Mouse (Mus musculus) limb, embryonic 15.5 days (tissue): ENCODE measurements around the gene Olfr60. TPM values are rescaled to one million over a fixed set of nuclear protein-coding genes. Genes with fewer than 3 reads are reported as not detected.

ENCODE experiments used
- ATAC-seq: fragments of 200-750 bp; cut with Nextera tagmentation; 2 replicates; pipeline ENCODE4 v1.8.0; 2017; ENCODE audit warnings: low read depth, moderate TSS enrichment; ENCODE audit not compliant: insufficient number of reproducible peaks, low FRiP score, low TSS enrichment
- H3K27ac ChIP-seq: fragments of 300-500 bp; sonication (generic); 2 replicates; pipeline ENCODE4 v1.5.1; 2015; ENCODE audit warnings: moderate library complexity, mild to moderate bottlenecking, inconsistent platforms
- H3K27me3 ChIP-seq: fragments of 300-500 bp; sonication (generic); 2 replicates; pipeline ENCODE4 v1.6.1; 2015; ENCODE audit warnings: inconsistent platforms
- H3K36me3 ChIP-seq: fragments of 300-500 bp; sonication (generic); 2 replicates; pipeline ENCODE4 v1.6.1; 2015; ENCODE audit warnings: inconsistent platforms
- H3K4me1 ChIP-seq: fragments of 300-500 bp; sonication (generic); 2 replicates; pipeline ENCODE4 v1.6.1; 2015; ENCODE audit warnings: inconsistent platforms
- H3K4me2 ChIP-seq: fragments of 300-500 bp; sonication (generic); 2 replicates; pipeline ENCODE4 v1.6.1; 2015; ENCODE audit warnings: mild to moderate bottlenecking, inconsistent platforms
- H3K4me3 ChIP-seq: fragments of 300-500 bp; sonication (generic); 2 replicates; pipeline ENCODE4 v1.5.1; 2015; ENCODE audit warnings: mild to moderate bottlenecking, inconsistent platforms
- H3K9ac ChIP-seq: fragments of 300-500 bp; sonication (generic); 2 replicates; pipeline ENCODE4 v1.6.1; 2015; ENCODE audit warnings: inconsistent platforms
- H3K9me3 ChIP-seq: fragments of 300-500 bp; sonication (generic); 2 replicates; pipeline ENCODE4 v1.6.1; 2016; ENCODE audit warnings: inconsistent platforms
- WGBS: fragments of 180-500 bp; shearing (Covaris S2); methylation state at CpG from one replicate; pipeline ENCODE4 v1.1.7; 2015; 5-methylcytosine and 5-hydroxymethylcytosine counted together
- polyA plus RNA-seq: library from polyadenylated mRNA; unstranded; fragments of >200 nt; fragmentation: Nextera tagmentation; extraction: Ambion mirVana; gene quantifications from 2 replicates; pipeline ENCODE4 v1.2.1, GENCODE M21; 2015

Gene Olfr60
- polyA plus RNA-seq = not detected in 2 replicates

- Histone ChIP-seq H3K36me3 (no peaks in the 10 kb centered on the region), H3K4me3 (no peak within 1 kb of the TSS), H3K4me2 (no peak within 1 kb of the TSS), H3K9ac (no peak within 1 kb of the TSS), H3K4me1 (no peaks in the 10 kb centered on the region), H3K27ac (no peak within 1 kb of the TSS), H3K9me3 (no peaks in the 10 kb centered on the region), H3K27me3 (no peaks in the 10 kb centered on the region)
- 58% methylated on average over 3 of the region's 3 CpGs for WGBS
- no peak for ATAC-seq
These were observed at the start of gene Olfr60 for GRCm38 (mm10) chr7:140361571-140361970. Olfr60 (minus strand) TSS chr7:140361671.

DNA sequence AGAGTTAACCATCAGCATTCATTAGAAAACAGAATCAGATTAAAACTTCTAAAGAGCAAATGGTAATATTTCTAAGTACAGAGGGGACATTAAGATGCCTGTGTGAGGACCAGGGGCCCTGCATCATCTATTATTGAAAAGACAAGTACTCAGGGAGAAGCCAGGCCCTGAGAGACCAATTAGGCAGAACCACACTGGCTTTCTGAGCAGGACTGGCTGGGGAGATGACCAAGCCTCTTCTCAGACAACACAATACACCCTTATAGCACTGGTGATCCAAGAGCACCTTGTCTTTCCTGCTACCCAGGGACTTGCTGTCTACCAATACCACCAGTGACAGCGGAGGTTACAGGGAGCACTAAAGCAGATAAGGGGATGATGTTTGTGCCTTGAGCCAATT, 41.3 kb upstream of the Olfr60 start, which contains the start of gene Olfr531:
Olfr531 (minus strand) TSS at position 101 of the 400 bp plus-strand sequence.
- WGBS = 100% methylated on average over 1 of the region's 1 CpGs
- H3K9me3 ChIP-seq = no peaks in the 10 kb centered on the region
- no peak for ATAC-seq

GRCm38 (mm10) chr7:140376911-140377310, 15.4 kb upstream of the Olfr60 start:
- no peaks in the 10 kb centered on the region for H3K36me3 ChIP-seq
- no peaks in the 10 kb centered on the region for H3K9me3 ChIP-seq
- H3K9ac ChIP-seq = no peak overlapping the region
- no peak for ATAC-seq
- H3K27ac ChIP-seq = no peak overlapping the region
- no peak overlapping the region for H3K4me3 ChIP-seq
- no peak overlapping the region for H3K4me2 ChIP-seq
- no peaks in the 10 kb centered on the region for H3K4me1 ChIP-seq
- WGBS = 93% methylated on average over 2 of the region's 2 CpGs
- no peaks in the 10 kb centered on the region for H3K27me3 ChIP-seq

More for the DNA sequence above, 41.3 kb upstream of the Olfr60 start, which contains the start of gene Olfr531:
- H3K9ac ChIP-seq = no peak within 1 kb of the TSS
- no peak within 1 kb of the TSS for H3K27ac ChIP-seq
- no peak within 1 kb of the TSS for H3K4me3 ChIP-seq
- H3K27me3 ChIP-seq = no peaks in the 10 kb centered on the region
- H3K4me1 ChIP-seq = no peaks in the 10 kb centered on the region
- no peaks in the 10 kb centered on the region for H3K36me3 ChIP-seq
- no peak within 1 kb of the TSS for H3K4me2 ChIP-seq

DNA sequence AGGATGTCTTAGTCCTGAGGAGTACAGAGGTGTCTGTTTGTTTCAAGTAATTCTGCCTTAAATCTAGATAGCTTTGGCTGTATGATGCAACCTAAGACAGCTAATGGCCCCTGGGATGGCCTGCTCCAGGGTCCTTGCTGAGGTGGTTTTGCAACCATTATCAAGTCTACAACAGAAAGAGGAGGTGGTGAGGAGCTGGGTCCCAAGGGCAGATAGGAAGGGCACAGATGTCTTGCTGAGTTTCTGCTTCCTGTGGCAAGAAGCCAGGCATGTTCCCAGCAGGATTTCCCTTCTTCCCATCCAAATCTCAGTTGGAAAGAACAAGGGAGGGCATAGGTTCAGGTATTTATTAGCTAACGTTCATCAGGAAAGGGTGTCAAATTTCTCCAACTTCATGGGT, 14.8 kb upstream of the Olfr60 start, which contains the start of gene Olfr530:
Olfr530 (minus strand) TSS at position 101 of the 400 bp plus-strand sequence.
- H3K4me3 ChIP-seq = no peak within 1 kb of the TSS
- no peak for ATAC-seq
- H3K36me3 ChIP-seq = no peaks in the 10 kb centered on the region
- no peaks in the 10 kb centered on the region for H3K4me1 ChIP-seq
- no peaks in the 10 kb centered on the region for H3K9me3 ChIP-seq
- no peak within 1 kb of the TSS for H3K9ac ChIP-seq
- H3K4me2 ChIP-seq = no peak within 1 kb of the TSS
- no peak within 1 kb of the TSS for H3K27ac ChIP-seq
- no peaks in the 10 kb centered on the region for H3K27me3 ChIP-seq
- WGBS = 17% methylated on average over 1 of the region's 1 CpGs

DNA sequence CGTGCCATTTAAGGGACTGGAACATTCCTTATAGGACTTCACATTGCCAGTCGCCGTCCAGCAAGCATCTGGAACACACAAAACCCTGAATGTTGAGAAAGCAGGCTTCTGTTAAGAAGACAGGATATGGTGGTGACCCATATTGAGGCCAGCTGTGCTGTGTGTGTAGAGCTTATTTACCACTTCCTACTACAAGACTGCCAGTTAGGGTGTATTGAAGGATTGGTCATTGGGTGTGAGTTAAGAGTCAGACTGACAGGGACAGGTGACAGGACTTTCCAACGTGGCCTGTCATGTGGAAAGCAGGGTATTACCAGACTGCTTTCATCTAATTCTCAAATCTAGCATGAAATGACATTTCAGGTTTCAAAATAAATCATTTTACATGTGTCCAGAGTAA, 12.8 kb upstream of the Olfr60 start:
- no peak overlapping the region for H3K4me2 ChIP-seq
- H3K27me3 ChIP-seq = no peaks in the 10 kb centered on the region
- no peaks in the 10 kb centered on the region for H3K36me3 ChIP-seq
- no peak overlapping the region for H3K9ac ChIP-seq
- 51% methylated on average over 4 of the region's 4 CpGs for WGBS
- no peaks in the 10 kb centered on the region for H3K9me3 ChIP-seq
- H3K27ac ChIP-seq = no peak overlapping the region
- no peak overlapping the region for H3K4me3 ChIP-seq
- H3K4me1 ChIP-seq = no peaks in the 10 kb centered on the region
- ATAC-seq = no peak

GRCm38 (mm10) chr7:140333717-140334116, 27.8 kb downstream of the Olfr60 start, which contains the start of gene Olfr527:
Olfr527 (plus strand) TSS chr7:140334017.
- Histone ChIP-seq H3K4me2 (no peak within 1 kb of the TSS), H3K4me1 (no peaks in the 10 kb centered on the region), H3K27me3 (no peaks in the 10 kb centered on the region), H3K27ac (no peak within 1 kb of the TSS), H3K36me3 (no peaks in the 10 kb centered on the region), H3K9me3 (no peaks in the 10 kb centered on the region), H3K9ac (no peak within 1 kb of the TSS), H3K4me3 (no peak within 1 kb of the TSS)
- 65% methylated on average over 2 of the region's 2 CpGs for WGBS
- no peak for ATAC-seq

- no peaks in the 10 kb centered on the region for H3K27me3 ChIP-seq
- H3K4me1 ChIP-seq = no peaks in the 10 kb centered on the region
- no peak for ATAC-seq
- H3K4me2 ChIP-seq = no peak overlapping the region
- H3K27ac ChIP-seq = no peak overlapping the region
- no peaks in the 10 kb centered on the region for H3K36me3 ChIP-seq
- WGBS = 50% methylated on average over 1 of the region's 1 CpGs
- no peak overlapping the region for H3K4me3 ChIP-seq
- no peak overlapping the region for H3K9ac ChIP-seq
- H3K9me3 ChIP-seq = no peaks in the 10 kb centered on the region
These were observed 31.6 kb downstream of the Olfr60 start for GRCm38 (mm10) chr7:140329766-140330304.

DNA sequence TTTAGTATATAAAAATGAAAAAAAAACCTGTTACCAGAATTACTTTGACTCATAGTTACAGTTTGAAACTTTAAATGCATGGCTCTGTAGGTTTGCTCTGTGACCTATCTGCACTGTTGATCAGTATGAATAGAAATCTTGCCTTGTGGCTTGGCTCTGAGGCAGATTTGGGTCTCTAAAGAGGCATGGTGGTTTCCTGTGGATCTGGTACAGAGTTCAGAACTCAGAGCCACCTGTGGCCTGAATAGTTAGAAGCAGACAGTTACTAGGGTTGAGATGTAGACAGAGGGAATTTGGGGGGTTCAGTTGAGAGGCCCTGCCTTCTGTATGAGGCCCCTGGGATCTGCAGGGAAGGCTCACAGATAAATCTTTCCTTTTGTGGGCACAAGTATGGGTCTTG, 40.3 kb downstream of the Olfr60 start:
- Histone ChIP-seq H3K9ac (no peak overlapping the region), H3K4me1 (no peaks in the 10 kb centered on the region), H3K4me3 (no peak overlapping the region), H3K4me2 (no peak overlapping the region), H3K27me3 (no peaks in the 10 kb centered on the region), H3K27ac (no peak overlapping the region), H3K9me3 (no peaks in the 10 kb centered on the region), H3K36me3 (no peaks in the 10 kb centered on the region)
- ATAC-seq = no peak

DNA sequence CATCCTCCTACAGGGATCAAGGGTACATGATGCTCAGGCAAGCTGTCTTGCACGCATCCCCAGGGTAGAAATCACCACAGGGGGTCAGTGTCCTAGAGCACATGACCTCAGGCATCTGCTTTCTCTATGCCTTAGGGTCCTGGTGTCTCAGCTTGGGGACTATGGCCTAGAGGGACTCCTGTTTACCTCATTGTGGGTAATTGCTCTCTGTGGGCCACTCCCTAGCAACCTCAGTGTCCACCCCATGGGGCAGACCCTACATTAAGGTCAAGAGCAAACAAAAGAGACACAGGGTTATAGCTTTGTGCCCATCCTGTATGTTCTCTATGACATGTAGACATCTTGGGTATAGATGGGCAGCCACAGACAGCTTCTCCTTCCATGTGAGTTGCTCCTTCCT, 40.9 kb downstream of the Olfr60 start, which contains the start of gene Olfr525:
Olfr525 (plus strand) TSS at position 301 of the 400 bp plus-strand sequence.
- no peak within 1 kb of the TSS for H3K27ac ChIP-seq
- no peaks in the 10 kb centered on the region for H3K27me3 ChIP-seq
- no peak for ATAC-seq
- H3K9ac ChIP-seq = no peak within 1 kb of the TSS
- no peak within 1 kb of the TSS for H3K4me2 ChIP-seq
- no peaks in the 10 kb centered on the region for H3K36me3 ChIP-seq
- no peaks in the 10 kb centered on the region for H3K4me1 ChIP-seq
- 63% methylated on average over 1 of the region's 1 CpGs for WGBS
- no peaks in the 10 kb centered on the region for H3K9me3 ChIP-seq
- no peak within 1 kb of the TSS for H3K4me3 ChIP-seq

DNA sequence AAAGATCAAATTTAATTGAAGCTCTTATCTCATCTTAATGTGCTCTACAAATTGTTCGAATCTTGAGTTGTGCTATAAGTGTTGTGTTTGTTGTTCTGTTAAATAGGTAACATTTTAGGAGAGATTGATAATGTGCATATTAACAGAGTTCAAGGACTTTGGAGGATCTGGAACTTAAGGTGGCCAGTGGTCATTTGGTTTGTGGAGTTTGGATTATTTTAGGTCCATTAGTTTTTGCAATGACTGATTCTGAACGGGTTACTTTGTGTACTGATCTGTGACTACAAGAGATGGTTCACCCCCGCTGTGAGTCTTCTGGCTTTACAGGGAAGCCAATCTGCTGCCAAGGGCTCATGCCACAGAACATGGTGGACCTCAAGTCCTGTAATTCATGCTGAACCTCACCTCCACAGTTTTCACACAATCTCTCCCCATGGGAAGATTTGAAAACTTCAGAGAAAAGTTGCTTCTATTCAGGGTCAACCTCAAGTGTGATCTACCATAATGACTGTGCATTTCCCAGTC, 41.5 kb downstream of the Olfr60 start:
- Histone ChIP-seq H3K27ac (no peak overlapping the region), H3K9me3 (no peaks in the 10 kb centered on the region), H3K4me3 (no peak overlapping the region), H3K4me2 (no peak overlapping the region), H3K36me3 (no peaks in the 10 kb centered on the region), H3K9ac (no peak overlapping the region), H3K27me3 (no peaks in the 10 kb centered on the region), H3K4me1 (no peaks in the 10 kb centered on the region)
- 68% methylated on average over 3 of the region's 3 CpGs for WGBS
- ATAC-seq = no peak

DNA sequence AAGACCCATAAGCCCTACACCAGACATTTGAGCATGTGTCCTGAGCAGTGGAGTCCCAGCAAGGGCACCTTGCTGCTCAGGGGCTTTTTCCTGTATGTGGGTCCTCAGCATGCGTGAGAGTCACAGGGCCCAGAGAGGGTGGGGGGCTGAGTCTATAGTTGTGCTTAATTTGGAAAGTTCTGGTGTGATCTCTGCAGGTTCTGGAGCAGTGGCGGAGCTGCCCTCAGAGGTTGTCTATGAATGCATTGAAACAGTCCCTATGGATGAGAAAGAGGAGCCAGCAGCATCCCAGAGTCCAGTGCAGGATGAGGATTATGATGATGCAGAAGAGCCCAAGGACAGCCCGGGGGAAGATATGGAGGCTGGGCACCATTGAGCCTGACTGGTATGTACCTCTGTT, 62.1 kb downstream of the Olfr60 start:
- Histone ChIP-seq H3K4me1 (no peaks in the 10 kb centered on the region), H3K27me3 (no peaks in the 10 kb centered on the region), H3K36me3 (no peaks in the 10 kb centered on the region), H3K4me3 (no peak overlapping the region), H3K4me2 (no peak overlapping the region), H3K9me3 (no peaks in the 10 kb centered on the region), H3K27ac (no peak overlapping the region), H3K9ac (no peak overlapping the region)
- 79% methylated on average over 3 of the region's 3 CpGs for WGBS
- no peak for ATAC-seq

DNA sequence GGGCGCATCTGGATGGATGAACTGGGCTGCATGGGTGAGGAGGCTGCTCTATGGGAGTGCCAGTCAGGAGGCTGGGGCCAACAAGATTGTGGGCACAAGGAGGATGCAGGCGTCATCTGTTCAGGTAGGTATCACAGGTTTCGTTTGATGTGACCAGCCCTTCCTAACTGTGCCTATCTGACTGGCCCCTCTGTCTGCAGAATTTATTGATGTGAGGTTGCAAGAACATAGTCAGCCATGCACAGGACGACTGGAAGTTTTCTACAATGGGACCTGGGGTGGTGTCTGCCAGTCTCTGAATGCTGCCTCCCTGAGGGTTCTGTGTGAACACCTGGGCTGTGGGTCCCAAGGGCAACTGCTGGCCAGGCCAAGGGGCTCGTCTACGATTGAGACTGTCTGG, 64.6 kb downstream of the Olfr60 start:
- Histone ChIP-seq H3K27me3 (no peaks in the 10 kb centered on the region), H3K4me3 (no peak overlapping the region), H3K9ac (no peak overlapping the region), H3K9me3 (no peaks in the 10 kb centered on the region), H3K4me2 (no peak overlapping the region), H3K36me3 (no peaks in the 10 kb centered on the region), H3K27ac (no peak overlapping the region), H3K4me1 (no peaks in the 10 kb centered on the region)
- 74% methylated on average over 6 of the region's 6 CpGs for WGBS
- ATAC-seq = no peak
